Mouse (Mus musculus) neural tube, embryonic 12.5 days (tissue): Measurements from ENCODE around the gene Tspan33. TPM values are rescaled to one million over a fixed set of nuclear protein-coding genes. Genes with fewer than 3 reads are reported as not detected.
"Not testable (repeated sequence)": the region's sequence is repeated elsewhere in the genome, so short reads cannot be mapped to it uniquely, and the experiment has no call there.

Experiments
- ATAC-seq: fragments of 200-750 bp; cut with Nextera tagmentation; 2 replicates; pipeline ENCODE4 v1.8.0; 2017; ENCODE audit warnings: low read depth, mild to moderate bottlenecking, moderate TSS enrichment, moderate library complexity; ENCODE audit not compliant: low FRiP score
- H3K27ac ChIP-seq: fragments of 300-500 bp; sonication (generic); 2 replicates; pipeline ENCODE4 v1.5.1; 2016
- H3K27me3 ChIP-seq: fragments of 300-500 bp; sonication (generic); replicated peaks from 2 replicates; pipeline ENCODE4 v1.6.1; 2016; ENCODE audit warnings: mild to moderate bottlenecking
- H3K36me3 ChIP-seq: fragments of 300-500 bp; sonication (generic); 2 replicates; pipeline ENCODE4 v1.6.1; 2016; ENCODE audit warnings: mild to moderate bottlenecking
- H3K4me1 ChIP-seq: fragments of 300-500 bp; sonication (generic); 2 replicates; pipeline ENCODE4 v1.6.1; 2016
- H3K4me2 ChIP-seq: fragments of 300-500 bp; sonication (generic); replicated peaks from 2 replicates; pipeline ENCODE4 v1.6.1; 2016; ENCODE audit warnings: mild to moderate bottlenecking
- H3K4me3 ChIP-seq: fragments of 300-500 bp; sonication (generic); 2 replicates; pipeline ENCODE4 v1.5.1; 2016
- H3K9ac ChIP-seq: fragments of 300-500 bp; sonication (generic); 2 replicates; pipeline ENCODE4 v1.6.1; 2016; ENCODE audit warnings: mild to moderate bottlenecking
- H3K9me3 ChIP-seq: fragments of 300-500 bp; sonication (generic); 2 replicates; pipeline ENCODE4 v1.6.1; 2016; ENCODE audit warnings: mild to moderate bottlenecking
- WGBS: fragments of 180-500 bp; shearing (Covaris S2); methylation state at CpG from one replicate; pipeline ENCODE4 v1.1.7; 2016; 5-methylcytosine and 5-hydroxymethylcytosine counted together
- polyA plus RNA-seq: library from polyadenylated mRNA; unstranded; fragments of >200 nt; fragmentation: Nextera tagmentation; extraction: Ambion mirVana; gene quantifications from 2 replicates; pipeline ENCODE4 v1.2.1, GENCODE M21; 2016

Gene Tspan33
- polyA plus RNA-seq, 1 experiment from 2014 or later = 6.1 TPM

DNA sequence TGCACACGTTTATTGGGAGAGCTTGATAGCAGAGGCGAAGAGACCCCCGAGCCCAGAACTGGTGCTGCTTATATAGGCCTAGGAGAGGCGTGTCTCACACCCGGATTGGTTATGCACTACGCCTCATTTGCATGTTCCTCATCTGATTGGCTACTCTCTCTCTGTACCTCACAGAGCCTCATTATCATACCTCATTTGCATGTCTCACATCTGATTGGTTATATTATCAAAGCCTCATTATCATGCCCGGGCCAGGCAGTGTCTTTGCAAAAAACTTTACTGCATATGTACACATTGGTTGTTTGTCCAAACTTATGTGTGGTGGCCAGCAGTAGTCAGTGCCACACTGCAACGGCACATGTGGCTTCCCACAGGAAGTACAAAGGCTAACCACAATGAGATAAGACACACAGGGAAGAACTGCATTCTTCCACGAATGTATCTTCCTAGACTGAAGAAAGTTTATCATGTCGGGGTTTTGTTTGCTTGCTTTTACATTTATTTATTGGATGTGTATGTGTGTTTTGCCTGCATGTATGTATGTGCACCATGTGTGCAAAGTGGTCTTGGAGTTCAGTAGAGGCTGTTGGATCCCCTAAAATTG is 14.0 kb upstream of the Tspan33 start:
- H3K27me3 ChIP-seq, ATAC-seq, H3K4me3 ChIP-seq, H3K4me1 ChIP-seq, H3K9me3 ChIP-seq, H3K4me2 ChIP-seq, H3K27ac ChIP-seq, H3K9ac ChIP-seq, H3K36me3 ChIP-seq: not testable (repeated sequence)
- WGBS = 87% methylated on average over 10 of the region's 10 CpGs

DNA sequence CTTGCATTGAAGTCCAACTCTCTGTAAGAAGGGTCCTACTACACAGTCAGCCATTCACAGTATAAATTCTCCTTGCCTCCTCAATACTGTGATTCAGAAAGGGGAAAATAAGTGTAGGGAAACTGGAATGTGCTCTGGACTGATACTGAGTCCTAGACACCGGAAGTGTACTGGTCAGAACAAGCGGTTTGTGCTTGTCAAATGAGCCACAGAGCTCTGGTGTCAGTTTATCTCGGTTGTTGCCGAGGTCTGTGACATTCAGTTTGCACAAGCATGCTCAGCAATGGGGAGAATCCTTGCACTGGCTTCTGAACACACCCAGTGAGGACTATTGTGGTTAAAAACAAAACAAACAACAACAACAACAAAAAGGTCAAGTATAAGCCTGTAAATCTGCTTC is 12.2 kb upstream of the Tspan33 start:
- Histone ChIP-seq H3K4me3 (no peak overlapping the region), H3K4me1 (no peaks in the 10 kb centered on the region), H3K4me2 (no peak overlapping the region), H3K9me3 (no peaks in the 10 kb centered on the region), H3K36me3 (no peaks in the 10 kb centered on the region), H3K9ac (no peak overlapping the region), H3K27me3 (no peaks in the 10 kb centered on the region), H3K27ac (no peak overlapping the region)
- WGBS = 89% methylated on average over 4 of the region's 4 CpGs
- ATAC-seq = no peak

DNA sequence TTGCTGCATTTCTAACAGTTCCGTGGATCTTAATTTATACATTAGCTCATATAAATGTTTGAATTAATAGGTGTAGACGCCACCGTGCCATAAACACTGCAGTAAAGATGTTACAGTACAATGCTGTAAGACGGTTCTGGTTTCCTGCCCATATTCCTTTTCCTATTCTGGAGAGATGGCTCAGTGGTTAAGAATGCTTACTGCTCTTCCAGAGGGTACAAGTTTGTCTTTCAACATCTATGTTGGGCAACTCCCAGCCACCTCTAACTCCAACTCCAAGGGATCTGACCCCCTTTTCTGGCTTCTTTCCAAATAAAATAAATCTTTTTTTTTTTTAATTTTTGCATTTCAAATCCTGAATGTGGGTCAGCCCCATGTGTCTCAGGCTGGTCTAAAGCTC is 9.3 kb upstream of the Tspan33 start:
- H3K4me2 ChIP-seq = no peak overlapping the region
- 88% methylated on average over 4 of the region's 4 CpGs for WGBS
- no peak overlapping the region for H3K9ac ChIP-seq
- no peak for ATAC-seq
- no peaks in the 10 kb centered on the region for H3K9me3 ChIP-seq
- no peaks in the 10 kb centered on the region for H3K27me3 ChIP-seq
- H3K36me3 ChIP-seq = no peaks in the 10 kb centered on the region
- no peak overlapping the region for H3K4me3 ChIP-seq
- no peak overlapping the region for H3K27ac ChIP-seq
- H3K4me1 ChIP-seq = no peaks in the 10 kb centered on the region

DNA sequence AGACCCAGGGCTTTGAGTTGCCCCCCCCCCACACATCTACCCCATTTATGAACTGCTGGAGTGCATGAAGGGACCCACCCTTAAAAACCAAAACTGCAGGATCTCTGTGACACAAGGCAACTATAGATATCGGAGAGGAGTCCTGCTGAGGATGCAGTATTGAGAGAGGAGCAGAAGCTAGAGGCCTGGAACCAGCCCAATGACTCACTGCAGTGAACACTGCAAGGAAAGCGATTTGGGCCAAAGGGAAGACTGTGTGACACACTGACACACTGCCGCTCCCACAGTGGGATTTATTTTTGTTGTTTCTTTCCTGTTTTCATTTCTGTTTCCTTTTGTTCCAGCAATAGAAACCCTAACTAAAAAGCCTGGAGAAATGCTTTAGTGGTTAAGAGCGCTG is 8.1 kb upstream of the Tspan33 start:
- Histone ChIP-seq H3K9ac (no peak overlapping the region), H3K4me1 (no peaks in the 10 kb centered on the region), H3K4me2 (no peak overlapping the region), H3K9me3 (no peaks in the 10 kb centered on the region), H3K27me3 (no peaks in the 10 kb centered on the region), H3K36me3 (no peaks in the 10 kb centered on the region), H3K4me3 (no peak overlapping the region), H3K27ac (no peak overlapping the region)
- WGBS = 83% methylated on average over 4 of the region's 4 CpGs
- no peak for ATAC-seq

DNA sequence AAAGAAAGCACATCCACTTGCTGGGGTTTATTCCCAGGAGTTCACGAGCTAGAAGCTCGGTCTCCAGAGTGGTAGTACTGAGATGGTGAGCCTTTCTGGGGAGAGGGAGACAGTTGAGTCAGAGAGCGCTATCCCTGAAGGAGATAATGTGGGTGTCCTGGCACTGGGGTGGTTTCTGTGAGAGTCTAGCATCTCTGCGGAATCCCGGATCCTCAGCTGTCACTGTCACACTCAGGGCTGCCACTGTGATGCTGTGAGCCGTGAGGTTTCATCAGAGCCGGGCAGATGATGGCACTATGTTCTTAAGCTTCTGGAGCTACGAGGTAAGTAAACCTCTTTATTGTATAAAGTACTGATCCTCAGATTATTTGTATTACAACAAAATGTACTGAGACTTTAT is 4.6 kb upstream of the Tspan33 start:
- Histone ChIP-seq H3K4me3 (no peak overlapping the region), H3K36me3 (no peaks in the 10 kb centered on the region), H3K9ac (no peak overlapping the region), H3K4me1 (0 out of 2 replicates have a peak, but pooled peaks cover 2% of the 10 kb centered on the region), H3K4me2 (no peak overlapping the region), H3K27ac (no peak overlapping the region), H3K9me3 (no peaks in the 10 kb centered on the region), H3K27me3 (peaks cover 13% of the 10 kb centered on the region; the same call in 1 of the 2 replicates)
- WGBS = 83% methylated on average over 8 of the region's 8 CpGs
- no peak for ATAC-seq

DNA sequence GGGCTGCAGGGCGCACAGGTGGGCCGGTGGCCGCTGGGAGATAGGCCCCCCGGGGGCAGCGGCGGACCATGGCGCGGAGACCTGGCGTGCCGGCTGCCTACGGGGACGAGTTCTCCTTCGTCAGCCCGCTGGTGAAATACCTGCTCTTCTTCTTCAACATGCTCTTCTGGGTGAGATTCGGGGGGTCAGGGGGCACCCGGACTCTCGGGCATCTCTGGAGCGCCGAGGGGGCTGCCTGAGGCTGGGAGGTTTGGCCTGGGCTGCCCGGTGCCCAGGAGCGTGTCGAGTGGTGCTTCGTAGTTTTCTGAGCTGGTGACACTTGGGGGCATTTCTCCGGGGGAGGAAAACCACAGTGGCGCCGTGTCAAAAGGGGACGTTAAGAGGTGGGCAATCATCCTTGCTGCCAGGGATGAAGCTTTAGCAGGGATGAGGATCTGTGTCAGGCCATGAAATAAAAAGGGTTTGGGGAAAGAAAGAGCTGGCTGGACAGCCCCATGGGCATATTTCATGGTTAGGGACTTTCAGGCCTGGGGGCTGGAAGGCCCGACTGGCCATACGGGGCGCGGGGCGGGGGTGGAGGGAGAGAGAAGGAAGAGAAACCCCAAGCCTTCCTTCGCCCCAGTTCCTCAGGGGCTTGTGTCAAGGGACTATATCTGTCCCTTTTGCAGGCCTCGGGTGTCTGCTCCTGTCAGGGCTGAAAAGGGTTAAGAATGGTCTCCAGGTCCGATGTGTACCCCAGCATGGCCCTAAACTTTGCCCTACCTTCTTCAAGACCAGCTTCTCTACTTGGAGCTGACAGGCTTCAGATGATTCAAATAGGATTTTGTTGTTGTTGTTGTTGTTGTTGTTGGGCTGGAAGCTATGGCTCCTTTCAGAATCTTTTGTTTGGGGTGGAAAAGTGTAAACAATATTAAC is 610 bp downstream of the Tspan33 start:
- Histone ChIP-seq H3K9ac (peak overlapping the region; percentile 66), H3K9me3 (no peaks in the 10 kb centered on the region), H3K36me3 (no peaks in the 10 kb centered on the region), H3K4me1 (peaks cover 7% of the 10 kb centered on the region; the same call in 1 of the 2 replicates), H3K27ac (no peak overlapping the region), H3K27me3 (peaks cover 19% of the 10 kb centered on the region), H3K4me3 (peak overlapping the region; percentile 76), H3K4me2 (peak overlapping the region; percentile 99)
- ATAC-seq = peak; percentile 67
- 3% methylated on average over 35 of the region's 35 CpGs for WGBS

DNA sequence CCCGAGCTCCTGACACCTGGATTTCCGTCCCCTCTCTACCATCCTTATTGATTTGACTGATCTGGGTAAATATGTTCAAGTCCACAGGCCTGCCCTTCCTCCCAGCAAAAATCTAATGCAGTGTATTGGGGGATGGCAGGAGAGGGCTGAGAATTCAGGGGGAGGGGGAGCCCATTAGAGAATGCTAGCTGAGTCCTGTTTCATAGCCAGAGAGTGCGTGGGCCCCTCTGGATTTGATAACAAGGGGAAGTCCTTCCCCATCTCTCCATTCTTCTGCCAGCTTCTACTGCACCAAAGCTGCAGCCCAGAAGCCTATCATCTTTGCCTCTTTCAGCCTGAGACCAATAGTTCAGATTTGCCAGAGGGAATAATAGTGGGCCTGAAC is 1.3 kb downstream of the Tspan33 start:
- H3K9ac ChIP-seq = no peak overlapping the region
- peaks cover 19% of the 10 kb centered on the region for H3K27me3 ChIP-seq
- H3K27ac ChIP-seq = no peak overlapping the region
- H3K4me2 ChIP-seq = peak overlapping the region; percentile 99; the same call in 1 of the 2 replicates
- no peak for ATAC-seq
- peaks cover 7% of the 10 kb centered on the region; the same call in 1 of the 2 replicates for H3K4me1 ChIP-seq
- WGBS = 61% methylated on average over 3 of the region's 3 CpGs
- no peaks in the 10 kb centered on the region for H3K9me3 ChIP-seq
- no peaks in the 10 kb centered on the region for H3K36me3 ChIP-seq
- H3K4me3 ChIP-seq = no peak overlapping the region

DNA sequence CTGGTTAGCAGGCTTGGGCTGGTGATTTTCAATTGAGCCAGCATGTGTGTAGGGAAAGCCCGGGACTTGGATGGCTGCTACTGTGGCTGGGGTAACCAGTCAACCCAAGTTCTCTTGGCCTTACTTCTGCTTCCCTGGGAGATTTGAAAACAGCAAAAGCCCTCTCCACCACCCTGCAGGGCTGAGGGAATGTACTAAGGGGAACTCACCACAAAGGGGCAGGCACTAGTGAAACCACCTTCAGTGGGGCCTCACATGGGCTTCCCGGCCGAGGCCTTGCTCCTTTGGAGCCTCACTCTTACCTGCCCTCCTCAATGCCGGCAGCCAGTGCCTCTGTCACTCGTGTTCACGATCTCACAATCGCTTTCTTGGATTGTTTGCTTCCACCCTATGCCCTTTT is 2.0 kb downstream of the Tspan33 start:
- no peak overlapping the region for H3K4me2 ChIP-seq
- H3K36me3 ChIP-seq = no peaks in the 10 kb centered on the region
- H3K27me3 ChIP-seq = peaks cover 19% of the 10 kb centered on the region
- H3K9me3 ChIP-seq = no peaks in the 10 kb centered on the region
- ATAC-seq = no peak
- H3K4me1 ChIP-seq = peaks cover 7% of the 10 kb centered on the region; the same call in 1 of the 2 replicates
- no peak overlapping the region for H3K27ac ChIP-seq
- 79% methylated on average over 7 of the region's 7 CpGs for WGBS
- no peak overlapping the region for H3K9ac ChIP-seq
- no peak overlapping the region for H3K4me3 ChIP-seq

DNA sequence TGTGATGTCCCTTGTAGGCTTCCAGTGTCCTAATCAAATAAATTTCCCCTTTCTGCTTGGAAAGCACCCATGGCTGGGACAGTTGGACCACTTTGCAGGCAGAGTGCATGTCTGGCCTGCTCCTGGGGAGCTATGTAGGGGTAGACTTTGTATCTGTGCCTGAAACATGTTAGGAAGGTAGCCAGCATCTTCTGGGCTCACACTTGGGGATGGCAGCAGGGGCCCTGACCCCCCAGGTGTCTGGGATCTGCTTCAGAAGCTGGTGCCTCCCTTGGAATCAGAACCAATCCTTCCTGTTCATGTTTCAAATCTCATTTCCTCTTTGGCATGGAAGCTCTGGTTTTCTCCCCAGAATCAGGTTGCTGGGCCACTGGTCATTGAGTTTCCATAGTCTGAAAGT is 3.1 kb downstream of the Tspan33 start:
- Histone ChIP-seq H3K36me3 (no peaks in the 10 kb centered on the region), H3K9ac (no peak overlapping the region), H3K9me3 (no peaks in the 10 kb centered on the region), H3K4me2 (no peak overlapping the region), H3K27me3 (peaks cover 16% of the 10 kb centered on the region), H3K4me1 (peaks cover 7% of the 10 kb centered on the region; the same call in 1 of the 2 replicates), H3K4me3 (no peak overlapping the region), H3K27ac (no peak overlapping the region)
- ATAC-seq = no peak

DNA sequence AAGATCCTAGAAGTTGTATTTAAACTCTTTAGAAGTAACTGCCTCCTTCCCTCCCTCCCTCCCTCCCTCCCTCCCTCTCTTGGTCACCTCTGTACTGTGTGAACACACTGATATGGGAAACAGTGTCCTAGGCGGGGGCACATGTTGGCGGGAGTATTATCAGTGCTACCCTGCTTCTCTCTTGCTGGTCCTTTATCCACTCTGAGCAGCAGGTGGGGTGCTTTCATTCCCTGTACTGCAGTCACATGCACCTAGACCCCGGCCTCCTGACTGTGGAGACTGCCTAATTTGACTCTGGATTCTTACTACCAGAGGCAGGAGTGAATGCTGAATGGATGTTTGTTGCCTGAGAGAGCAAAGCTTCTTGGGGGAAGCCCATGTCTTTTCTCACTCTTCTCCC is 3.5 kb downstream of the Tspan33 start:
- 38% methylated on average over 3 of the region's 3 CpGs for WGBS
- Histone ChIP-seq H3K9ac (no peak overlapping the region), H3K4me1 (peaks cover 7% of the 10 kb centered on the region; the same call in 1 of the 2 replicates), H3K27me3 (peaks cover 14% of the 10 kb centered on the region), H3K4me3 (no peak overlapping the region), H3K36me3 (no peaks in the 10 kb centered on the region), H3K27ac (no peak overlapping the region), H3K9me3 (no peaks in the 10 kb centered on the region), H3K4me2 (no peak overlapping the region)
- ATAC-seq = no peak

DNA sequence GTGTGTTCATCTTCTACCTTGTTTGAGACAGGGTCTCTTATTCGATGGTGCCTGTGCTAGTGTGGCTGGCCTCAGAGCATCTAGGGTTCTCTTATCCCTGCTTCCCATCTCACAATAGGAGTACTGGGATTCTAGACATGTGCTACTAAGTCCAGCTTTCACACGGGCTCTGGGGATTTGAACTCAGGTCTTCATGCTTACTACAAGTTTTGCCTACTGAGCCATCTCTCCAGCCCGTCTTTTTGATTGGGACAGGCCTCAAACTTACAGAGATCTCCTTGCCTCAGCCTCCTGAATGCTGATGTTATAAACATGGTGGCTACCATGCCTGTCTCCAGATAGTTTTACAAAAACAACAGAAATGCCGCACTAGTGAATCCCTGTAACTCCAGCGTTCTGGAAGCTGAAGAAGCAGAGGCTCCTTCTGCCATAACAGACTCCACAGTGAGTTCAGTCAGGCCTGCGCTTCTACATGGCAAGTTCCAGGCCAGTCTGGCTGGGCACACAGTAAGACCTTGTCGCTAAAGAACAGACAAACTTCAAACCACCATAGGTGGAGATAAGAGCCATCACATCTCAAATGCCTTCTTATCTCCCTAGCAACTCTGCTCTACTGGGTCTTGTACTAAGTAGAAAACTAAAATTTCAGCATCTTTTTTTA is 5.2 kb downstream of the Tspan33 start:
- Histone ChIP-seq H3K27me3 (peaks cover 6% of the 10 kb centered on the region; the same call in 1 of the 2 replicates), H3K36me3 (no peaks in the 10 kb centered on the region), H3K4me1 (peaks cover 7% of the 10 kb centered on the region; the same call in 1 of the 2 replicates), H3K4me2 (no peak overlapping the region), H3K27ac (no peak overlapping the region), H3K9me3 (no peaks in the 10 kb centered on the region), H3K9ac (no peak overlapping the region), H3K4me3 (no peak overlapping the region)
- 90% methylated on average over 7 of the region's 7 CpGs for WGBS
- no peak for ATAC-seq

DNA sequence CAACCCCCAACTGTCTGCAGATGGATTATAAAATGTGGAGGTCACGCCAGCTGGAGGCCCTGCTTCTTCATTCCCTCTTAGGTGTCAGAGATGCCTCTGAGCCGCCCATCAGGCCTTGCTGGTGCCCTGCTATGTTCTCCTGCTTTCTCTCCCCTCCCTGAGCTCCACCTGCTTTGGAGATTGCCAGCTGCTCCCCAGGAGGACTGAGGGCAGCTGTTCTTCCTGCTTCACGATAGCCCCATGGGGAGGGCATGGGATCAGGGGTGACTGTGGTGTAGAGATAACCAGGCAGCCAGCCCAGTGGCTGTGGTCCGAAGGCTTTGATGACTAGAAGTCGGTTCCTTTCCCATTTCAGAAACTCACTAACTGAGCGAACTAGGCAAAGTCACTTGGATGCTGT is 7.0 kb downstream of the Tspan33 start:
- 63% methylated on average over 6 of the region's 6 CpGs for WGBS

More for the DNA sequence above, 7.0 kb downstream of the Tspan33 start:
- H3K36me3 ChIP-seq = no peaks in the 10 kb centered on the region
- no peaks in the 10 kb centered on the region for H3K27me3 ChIP-seq
- no peak for ATAC-seq
- H3K4me3 ChIP-seq = no peak overlapping the region
- no peaks in the 10 kb centered on the region for H3K9me3 ChIP-seq
- no peaks in the 10 kb centered on the region for H3K4me1 ChIP-seq
- no peak overlapping the region for H3K4me2 ChIP-seq
- no peak overlapping the region for H3K27ac ChIP-seq
- H3K9ac ChIP-seq = no peak overlapping the region
